8 mouse cellular contexts compared by ENCODE assay signal in genomic region chr9:103365290-103366247, GRCm38 (mm10). TPM values are rescaled to one million over a fixed set of nuclear protein-coding genes. Genes with fewer than 3 reads are reported as not detected.
DNase-seq lines count a peak whose midpoint lies in the region; ATAC-seq and TF ChIP-seq lines count a peak whose summit lies in the region.

TSS of gene Cdv3 (minus strand) at chr9:103365840.

- peak within 1 kb of the TSS; percentile 100 for H3K9ac ChIP-seq in heart, embryonic 15.5 days
- peak within 1 kb of the TSS; percentile 98 for H3K9ac ChIP-seq in liver, embryonic 14.5 days (replicated peaks)
- peak within 1 kb of the TSS; percentile 94 for H3K9ac ChIP-seq in neural tube, embryonic 11.5 days (ENCODE audit: low read length)
- peak within 1 kb of the TSS; percentile 96 for H3K9ac ChIP-seq in stomach, postnatal 0 days (ENCODE audit: low read length)

- peak; percentile 97 for ATAC-seq in heart, embryonic 15.5 days (replicated peaks; ENCODE audit: insufficient number of reproducible peaks, insufficient read depth, low FRiP score, low read depth)
- peak; percentile 94 for ATAC-seq in liver, embryonic 14.5 days (ENCODE audit: insufficient read depth)
- peak; percentile 97 for ATAC-seq in neural tube, embryonic 11.5 days (ENCODE audit: insufficient read depth, low FRiP score, low TSS enrichment)
- ATAC-seq in stomach, postnatal 0 days (ENCODE audit: low FRiP score, low TSS enrichment): peak; percentile 99

- no peak for TF ChIP-seq EP300 in liver, embryonic 14.5 days (IDR thresholded peaks at IDR 0.05; ENCODE audit: low read depth)
- no peak for TF ChIP-seq EP300 in stomach, postnatal 0 days (optimal IDR thresholded peaks at IDR 0.05)

- peak within 1 kb of the TSS; percentile 78 for H3K4me2 ChIP-seq in heart, embryonic 15.5 days
- peak within 1 kb of the TSS; percentile 95 for H3K4me2 ChIP-seq in liver, embryonic 14.5 days (ENCODE audit: low read depth)
- H3K4me2 ChIP-seq in neural tube, embryonic 11.5 days (ENCODE audit: low read depth): peak within 1 kb of the TSS; percentile 84
- H3K4me2 ChIP-seq in stomach, postnatal 0 days (replicated peaks; ENCODE audit: low read depth): peak within 1 kb of the TSS; percentile 93

- H3K9me3 ChIP-seq in forebrain, embryonic 10.5 days: no peaks in the 10 kb centered on the region
- H3K9me3 ChIP-seq in heart, embryonic 15.5 days (replicated peaks): no peaks in the 10 kb centered on the region
- H3K9me3 ChIP-seq in liver, embryonic 14.5 days (ENCODE audit: control insufficient read depth, low read length): no peaks in the 10 kb centered on the region
- H3K9me3 ChIP-seq in neural tube, embryonic 11.5 days (ENCODE audit: control insufficient read depth, low read length): no peaks in the 10 kb centered on the region
- no peaks in the 10 kb centered on the region for H3K9me3 ChIP-seq in stomach, postnatal 0 days (ENCODE audit: control insufficient read depth, low read length)

- WGBS in forebrain, embryonic 10.5 days: 2% methylated on average over 94 of the region's 95 CpGs
- under 1% methylated on average over 88 of the region's 95 CpGs for WGBS in heart, embryonic 15.5 days
- 3% methylated on average over 93 of the region's 95 CpGs for WGBS in liver, embryonic 14.5 days (ENCODE audit: insufficient replicate concordance)
- WGBS in neural tube, embryonic 11.5 days: under 1% methylated on average over 64 of the region's 95 CpGs
- 2% methylated on average over 71 of the region's 95 CpGs for WGBS in stomach, postnatal 0 days

- H3K4me1 ChIP-seq in forebrain, embryonic 10.5 days: peaks cover 48% of the 10 kb centered on the region
- peaks cover 25% of the 10 kb centered on the region for H3K4me1 ChIP-seq in heart, embryonic 15.5 days (replicated peaks)
- peaks cover 7 to 17% of the 10 kb centered on the region in 2 experiments for H3K4me1 ChIP-seq in liver, embryonic 14.5 days (replicated peaks; ENCODE audit: control insufficient read depth in 2 of 2, insufficient read depth in 2 of 2, low read length in 1 of 2)
- H3K4me1 ChIP-seq in neural tube, embryonic 11.5 days (ENCODE audit: control insufficient read depth, insufficient read depth, low read length): peaks cover 3% of the 10 kb centered on the region
- H3K4me1 ChIP-seq in stomach, postnatal 0 days (replicated peaks; ENCODE audit: control insufficient read depth, insufficient read depth): 0 out of 2 replicates have a peak, but pooled peaks cover 3% of the 10 kb centered on the region

- no peaks in the 10 kb centered on the region for H3K27me3 ChIP-seq in forebrain, embryonic 10.5 days (ENCODE audit: poor library complexity, severe bottlenecking)
- H3K27me3 ChIP-seq in heart, embryonic 15.5 days: no peaks in the 10 kb centered on the region
- H3K27me3 ChIP-seq in liver, embryonic 14.5 days (ENCODE audit: control insufficient read depth, insufficient read depth, low read length): no peaks in the 10 kb centered on the region
- H3K27me3 ChIP-seq in neural tube, embryonic 11.5 days (ENCODE audit: control insufficient read depth, insufficient read depth, low read length): no peaks in the 10 kb centered on the region
- H3K27me3 ChIP-seq in stomach, postnatal 0 days (ENCODE audit: control insufficient read depth, insufficient read depth, low read length): no peaks in the 10 kb centered on the region

- H3K36me3 ChIP-seq in forebrain, embryonic 10.5 days (replicated peaks): peaks cover 49% of the 10 kb centered on the region
- H3K36me3 ChIP-seq in heart, embryonic 15.5 days: peaks cover 9% of the 10 kb centered on the region
- H3K36me3 ChIP-seq in liver, embryonic 14.5 days (replicated peaks; ENCODE audit: control insufficient read depth, insufficient read depth, low read depth): peaks cover 13% of the 10 kb centered on the region
- H3K36me3 ChIP-seq in neural tube, embryonic 11.5 days (ENCODE audit: control insufficient read depth, insufficient read depth, low read length): no peaks in the 10 kb centered on the region
- 0 out of 2 replicates have a peak, but pooled peaks cover 2% of the 10 kb centered on the region for H3K36me3 ChIP-seq in stomach, postnatal 0 days (ENCODE audit: control insufficient read depth, insufficient read depth, low read length)

- peak within 1 kb of the TSS; percentile 99 for H3K27ac ChIP-seq in forebrain, embryonic 10.5 days
- peak within 1 kb of the TSS; percentile 96 for H3K27ac ChIP-seq in heart, embryonic 15.5 days
- peak within 1 kb of the TSS; percentile 91 for H3K27ac ChIP-seq in liver, embryonic 14.5 days
- peak within 1 kb of the TSS; percentile 96 for H3K27ac ChIP-seq in neural tube, embryonic 11.5 days (ENCODE audit: low read depth, low read length)
- H3K27ac ChIP-seq in stomach, postnatal 0 days (replicated peaks): peak within 1 kb of the TSS; percentile 98

- peak; percentile 98 for DNase-seq in CD8-positive naive resting alpha-beta T cell, adult 2 months (ENCODE audit: low read depth in 2 of 2, low spot score in 2 of 2)
- DNase-seq in c-Kit-positive CD71-negative TER-119-negative erythroid progenitor cells, embryonic 14.5 days (ENCODE audit: low read depth): peak; percentile 99
- DNase-seq in forebrain, embryonic 10.5 days (ENCODE audit: extremely low spot score, low spot score): peak; percentile 99
- DNase-seq in kidney, postnatal 25 days: peak; percentile 99 to 100
- peak; percentile 100 for DNase-seq in liver, embryonic 14.5 days (ENCODE audit: low read depth in 3 of 3, low spot score in 3 of 3)
- DNase-seq in neural tube, embryonic 11.5 days (ENCODE audit: low spot score): peak; percentile 99
- peak; percentile 99 for DNase-seq in stomach, postnatal 0 days (ENCODE audit: low spot score)

- peak within 1 kb of the TSS; percentile 92 for H3K4me3 ChIP-seq in forebrain, embryonic 10.5 days
- H3K4me3 ChIP-seq in heart, embryonic 15.5 days: peak within 1 kb of the TSS; percentile 92
- peak within 1 kb of the TSS; percentile 88 to 95 for H3K4me3 ChIP-seq in liver, embryonic 14.5 days (ENCODE audit: insufficient read depth in 1 of 2, low read depth in 2 of 2, low read length in 2 of 2)
- H3K4me3 ChIP-seq in neural tube, embryonic 11.5 days (ENCODE audit: low read depth, low read length): peak within 1 kb of the TSS; percentile 89
- peak within 1 kb of the TSS; percentile 87 for H3K4me3 ChIP-seq in stomach, postnatal 0 days (ENCODE audit: low read depth, low read length)

- TF ChIP-seq CTCF in liver, embryonic 14.5 days (IDR thresholded peaks at IDR 0.05; ENCODE audit: low read depth): peak; percentile 44; the same call in 1 of the 2 replicates
- TF ChIP-seq CTCF in stomach, postnatal 0 days (IDR thresholded peaks at IDR 0.05; ENCODE audit: low read depth): peak; percentile 42; the same call in 1 of the 2 replicates

RNA-seq across cellular contexts. Expression of gene Cdv3, which starts in this region (rescaled TPM):
- polyA plus RNA-seq in forebrain, embryonic 10.5 days (2016; fragmentation: Nextera tagmentation; extraction: Ambion mirVana): 188 and 213 TPM in 2 replicates
- polyA plus RNA-seq in heart, embryonic 15.5 days (2015; fragmentation: Nextera tagmentation; extraction: Ambion mirVana): 75.2 and 89.4 TPM in 2 replicates
- polyA plus RNA-seq in liver, embryonic 14.5 days (2012; rRNA removed): 20.8 and 32.0 TPM in 2 replicates
- polyA plus RNA-seq in liver, embryonic 14.5 days (2014; fragmentation: Nextera tagmentation; extraction: Ambion mirVana): 41.8 and 42.3 TPM in 2 replicates
- 136 and 142 TPM in 2 replicates for polyA plus RNA-seq in neural tube, embryonic 11.5 days (2014; fragmentation: Nextera tagmentation; extraction: Ambion mirVana)
- polyA plus RNA-seq in stomach, postnatal 0 days (2015; fragmentation: Nextera tagmentation; extraction: Ambion mirVana): 47.7 and 50.0 TPM in 2 replicates

Comparison
In these comparisons a context has a peak if more than half of its experiments do, and no peak if none do; other contexts are left out.
1. Peak in every context shown above with its lines: DNase-seq, ATAC-seq, H3K4me3 ChIP-seq and H3K27ac ChIP-seq.